ENCODE assay signal across 22 mouse cellular contexts in the genomic region with DNA sequence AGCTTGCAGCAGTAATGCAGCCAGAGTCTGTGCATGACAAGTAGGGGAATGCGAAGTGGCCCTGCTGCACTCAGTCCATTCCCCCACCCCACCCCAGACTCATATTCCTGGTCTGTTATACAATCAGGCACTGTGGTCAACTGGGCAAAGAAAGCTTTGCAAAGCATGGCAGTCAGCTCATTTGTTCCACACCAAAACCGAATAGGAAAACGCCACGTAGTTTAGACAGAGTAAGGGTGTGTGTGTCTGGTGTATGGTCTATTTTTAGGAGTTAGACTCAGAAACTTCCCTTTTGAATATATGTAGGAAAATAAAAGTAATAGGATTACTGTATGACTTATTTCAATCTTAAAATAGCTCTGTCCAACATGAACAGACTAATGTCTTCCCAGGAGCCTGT. TPM values are rescaled to one million over a fixed set of nuclear protein-coding genes. Genes with fewer than 3 reads are reported as not detected.
DNase-seq lines count a peak whose midpoint lies in the region; ATAC-seq and TF ChIP-seq lines count a peak whose summit lies in the region.
"Had no signal": no experiment of that assay in that cellular context is flagged by ENCODE, and none has a peak within 500 bp of the region (broad histone marks: within the 10 kb centered on the region; RNA-seq: fewer than 3 reads in every experiment).

No protein-coding gene starts in this region.

- no peak overlapping the region for H3ac ChIP-seq in myocyte (ENCODE audit: control insufficient read depth, insufficient read length)

- H3K79me2 ChIP-seq in myocyte (ENCODE audit: control insufficient read depth, insufficient read depth) = peaks cover 96% of the 10 kb centered on the region

- 43% methylated on average over 4 of the region's 4 CpGs for WGBS in heart, embryonic 14.5 days
- 88% methylated on average over 4 of the region's 4 CpGs for WGBS in limb, embryonic 12.5 days
- 96% methylated on average over 4 of the region's 4 CpGs for WGBS in limb, embryonic 10.5 days

- intact Hi-C loops in heart, postnatal 14 days (cut with DNase I) = no loop called here

- H3K4me2 ChIP-seq in heart, embryonic 14.5 days (ENCODE audit: low read length) = no peak overlapping the region
- H3K4me2 ChIP-seq in limb, embryonic 12.5 days = no peak overlapping the region
- H3K4me2 ChIP-seq in myocyte (ENCODE audit: low read depth) = peak overlapping the region; percentile 16
- H3K4me2 ChIP-seq: embryonic facial prominence, embryonic 13.5 days; forebrain, embryonic 12.5 days; hindbrain, embryonic 15.5 days had no signal

- no peak for ATAC-seq in heart, embryonic 14.5 days (ENCODE audit: insufficient number of reproducible peaks, insufficient read depth, low FRiP score, low read depth)
- ATAC-seq in limb, embryonic 12.5 days (ENCODE audit: insufficient number of reproducible peaks, insufficient read depth, low FRiP score, low TSS enrichment, low read depth) = no peak
- ATAC-seq: activated CD4-positive, CD25-positive, alpha-beta regulatory T cell, adult 4 months; forebrain, embryonic 16.5 days; intestine, embryonic 16.5 days; Patski had no signal

- no peaks in the 10 kb centered on the region for H3K9me3 ChIP-seq in heart, embryonic 14.5 days (ENCODE audit: control insufficient read depth, low read length)
- H3K9me3 ChIP-seq in limb, embryonic 12.5 days = no peaks in the 10 kb centered on the region
- H3K9me3 ChIP-seq in limb, embryonic 10.5 days (replicated peaks) = no peaks in the 10 kb centered on the region
- H3K9me3 ChIP-seq: embryonic facial prominence, embryonic 13.5 days; forebrain, embryonic 12.5 days; hindbrain, embryonic 15.5 days had no signal

- peak overlapping the region; percentile 62 to 66 for H3K27ac ChIP-seq in heart, embryonic 14.5 days (replicated peaks in 1 of 2; ENCODE audit: control insufficient read depth in 1 of 2, insufficient read depth in 1 of 2, low read depth in 2 of 2, low read length in 2 of 2)
- H3K27ac ChIP-seq in limb, embryonic 12.5 days = 0 out of 2 replicates have a peak overlapping the region, but pooled peaks have one; percentile 12
- no peak overlapping the region for H3K27ac ChIP-seq in limb, embryonic 10.5 days
- H3K27ac ChIP-seq: embryonic facial prominence, embryonic 13.5 days; forebrain, embryonic 12.5 days; hindbrain, embryonic 15.5 days had no signal

- no peak for TF ChIP-seq POLR2A in myocyte (IDR thresholded peaks at IDR 0.05; ENCODE audit: insufficient read length, low read depth)

- H3K27me3 ChIP-seq in heart, embryonic 14.5 days (ENCODE audit: control insufficient read depth, insufficient read depth, low read length) = no peaks in the 10 kb centered on the region
- no peaks in the 10 kb centered on the region for H3K27me3 ChIP-seq in limb, embryonic 12.5 days
- H3K27me3 ChIP-seq in limb, embryonic 10.5 days (ENCODE audit: low read depth, poor library complexity, severe bottlenecking) = no peaks in the 10 kb centered on the region
- H3K27me3 ChIP-seq in myocyte (ENCODE audit: control insufficient read depth, insufficient read depth, insufficient read length) = no peaks in the 10 kb centered on the region
- H3K27me3 ChIP-seq: embryonic facial prominence, embryonic 13.5 days; forebrain, embryonic 12.5 days; hindbrain, embryonic 15.5 days; Patski had no signal

- peaks cover 34 to 68% of the 10 kb centered on the region in 2 experiments for H3K4me1 ChIP-seq in heart, embryonic 14.5 days (ENCODE audit: control insufficient read depth in 2 of 2, insufficient read depth in 2 of 2, low read length in 2 of 2)
- H3K4me1 ChIP-seq in limb, embryonic 12.5 days (replicated peaks) = peaks cover 23% of the 10 kb centered on the region
- H3K4me1 ChIP-seq in limb, embryonic 10.5 days = peaks cover 2% of the 10 kb centered on the region

- peaks cover 50% of the 10 kb centered on the region for H3K36me3 ChIP-seq in heart, embryonic 14.5 days (ENCODE audit: control insufficient read depth, insufficient read depth, low read length)
- peaks cover 49% of the 10 kb centered on the region for H3K36me3 ChIP-seq in limb, embryonic 12.5 days
- H3K36me3 ChIP-seq in limb, embryonic 10.5 days = peaks cover 67% of the 10 kb centered on the region
- H3K36me3 ChIP-seq in myocyte (ENCODE audit: control insufficient read depth, insufficient read depth) = peaks cover 25% of the 10 kb centered on the region
- H3K36me3 ChIP-seq: hindbrain, embryonic 15.5 days had no signal

- H3K9ac ChIP-seq in heart, embryonic 14.5 days (ENCODE audit: low read length) = 0 out of 2 replicates have a peak overlapping the region, but pooled peaks have one; percentile 10
- no peak overlapping the region for H3K9ac ChIP-seq in limb, embryonic 12.5 days (replicated peaks)
- H3K9ac ChIP-seq: embryonic facial prominence, embryonic 13.5 days; forebrain, embryonic 12.5 days; hindbrain, embryonic 15.5 days had no signal

- DNase-seq in heart, adult 11 months = peak; percentile 71
- no peak for DNase-seq in heart, postnatal 14 days
- DNase-seq in heart, postnatal 4 days = no peak
- no peak for DNase-seq in limb, embryonic 10.5 days (ENCODE audit: low spot score)
- DNase-seq in frontal cortex, postnatal 36 days (ENCODE audit: low spot score in 2 of 2) = no peak
- DNase-seq: adrenal gland, postnatal 14 days; cerebellum, adult 18-20 months; cerebellum, adult 9-11 months; cerebellum, postnatal 36 days; gastrocnemius, postnatal 25 days; heart, adult 18-20 months; kidney, adult 2 months had no signal

- no peak overlapping the region for H3K4me3 ChIP-seq in heart, embryonic 14.5 days (ENCODE audit: control insufficient read depth in 1 of 2, insufficient read depth in 1 of 2, low read depth in 1 of 2, low read length in 2 of 2)
- H3K4me3 ChIP-seq in limb, embryonic 12.5 days (replicated peaks) = no peak overlapping the region
- H3K4me3 ChIP-seq in limb, embryonic 10.5 days = no peak overlapping the region
- H3K4me3 ChIP-seq in myocyte = no peak overlapping the region
- H3K4me3 ChIP-seq: embryonic facial prominence, embryonic 13.5 days; forebrain, embryonic 12.5 days; hindbrain, embryonic 15.5 days had no signal

TF ChIP-seq in myocyte, 11 proteins besides CTCF, POLR2A, EP300 and RAD21:
- TF ChIP-seq USF1 (IDR thresholded peaks at IDR 0.05; ENCODE audit: low read depth) (no peak), MYOD1 (IDR thresholded peaks at IDR 0.05; ENCODE audit: control insufficient read depth in 1 of 3, insufficient read length in 2 of 3, low read depth in 2 of 3) (no peak), POLR2AphosphoS2 (IDR thresholded peaks at IDR 0.05; ENCODE audit: insufficient read length, low read depth) (no peak), MYOG (IDR thresholded peaks at IDR 0.05; ENCODE audit: control insufficient read depth in 1 of 3, insufficient read depth in 1 of 3, insufficient read length in 2 of 3, low read depth in 2 of 3) (no peak), SRF (IDR thresholded peaks at IDR 0.05; ENCODE audit: control insufficient read depth, insufficient read length, low read depth) (no peak), CEBPB (IDR thresholded peaks at IDR 0.05; ENCODE audit: insufficient read depth, poor library complexity, severe bottlenecking) (no peak), MAX (IDR thresholded peaks at IDR 0.05; ENCODE audit: low read depth) (no peak), REST (IDR thresholded peaks at IDR 0.05; ENCODE audit: insufficient read depth, insufficient read length) (no peak), E2F4 (IDR thresholded peaks at IDR 0.05; ENCODE audit: insufficient read depth) (no peak), TCF12 (IDR thresholded peaks at IDR 0.05; ENCODE audit: insufficient read depth, poor library complexity, severe bottlenecking) (no peak), TCF3 (IDR thresholded peaks at IDR 0.05; ENCODE audit: insufficient read length, low read depth) (no peak)

RNA-seq across cellular contexts. Expression of gene Clic4, which starts 36.0 kb away (rescaled TPM):
- total RNA-seq in heart, postnatal 14 days (2021) = 100 to 1,000 TPM; 251 to 264 TPM
- 181 and 194 TPM in 2 replicates for polyA plus RNA-seq in heart, embryonic 14.5 days (2014; fragmentation: Nextera tagmentation; extraction: Ambion mirVana)
- total RNA-seq in heart, postnatal 4 days (2021) = 100 to 1,000 TPM; 313 to 318 TPM
- 191 and 199 TPM in 2 replicates for polyA plus RNA-seq in limb, embryonic 12.5 days (2016; fragmentation: Nextera tagmentation; extraction: Ambion mirVana)
- 208 and 220 TPM in 2 replicates for polyA plus RNA-seq in limb, embryonic 10.5 days (2016; fragmentation: Nextera tagmentation; extraction: Ambion mirVana)
- 250 TPM for polyA plus RNA-seq in myocyte (2012; fragmentation: generic; extraction: Trizol)
